ENCODE assay signal across 26 mouse cellular contexts in the genomic region with DNA sequence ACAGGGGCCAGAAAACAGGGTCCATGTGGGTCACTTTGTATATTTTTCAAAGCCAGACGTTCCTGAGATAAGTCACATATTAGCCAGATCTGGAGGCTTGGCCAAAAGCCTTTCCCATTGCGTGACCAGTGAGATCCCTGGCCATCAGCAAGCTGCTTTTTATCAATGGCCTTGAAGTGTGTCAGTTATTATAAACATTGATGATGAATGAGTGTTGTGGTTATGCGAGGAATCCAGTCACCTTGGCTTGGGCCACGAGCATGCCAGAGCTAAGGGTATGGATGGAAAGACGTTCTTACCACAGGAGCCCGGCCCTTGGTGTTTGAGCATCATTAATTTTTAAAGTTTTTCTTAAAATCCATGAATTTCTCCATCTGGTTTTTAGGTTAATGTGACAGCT.
DNase-seq lines count a peak whose midpoint lies in the region; ATAC-seq and TF ChIP-seq lines count a peak whose summit lies in the region.
"Had no signal": no experiment of that assay in that cellular context is flagged by ENCODE, and none has a peak within 500 bp of the region (broad histone marks: within the 10 kb centered on the region; RNA-seq: fewer than 3 reads in every experiment).

No protein-coding gene starts in this region.

- no peak for TF ChIP-seq POLR2A in embryonic fibroblast, embryonic 13.5 days (IDR thresholded peaks at IDR 0.05; ENCODE audit: low read depth, low read length)

- 16% methylated on average over 6 of the region's 6 CpGs for WGBS in intestine, embryonic 14.5 days
- WGBS in intestine, postnatal 0 days: 43% methylated on average over 6 of the region's 6 CpGs
- 76% methylated on average over 6 of the region's 6 CpGs for WGBS in neural tube, embryonic 15.5 days
- WGBS in midbrain, embryonic 15.5 days: 91% methylated on average over 6 of the region's 6 CpGs

- H3K4me3 ChIP-seq in intestine, embryonic 14.5 days (ENCODE audit: low read depth, low read length): no peak overlapping the region
- no peak overlapping the region for H3K4me3 ChIP-seq in intestine, postnatal 0 days (ENCODE audit: low read depth, low read length)
- H3K4me3 ChIP-seq in neural tube, embryonic 15.5 days (replicated peaks): no peak overlapping the region
- no peak overlapping the region for H3K4me3 ChIP-seq in embryonic fibroblast, embryonic 13.5 days (ENCODE audit: insufficient read depth, low read length)
- no peak overlapping the region for H3K4me3 ChIP-seq in midbrain, embryonic 15.5 days
- H3K4me3 ChIP-seq: heart, adult 2 months; hindbrain, embryonic 12.5 days; limb, embryonic 10.5 days had no signal

- no peak overlapping the region for H3K4me2 ChIP-seq in intestine, embryonic 14.5 days (ENCODE audit: low read length)
- H3K4me2 ChIP-seq in intestine, postnatal 0 days (replicated peaks; ENCODE audit: low read depth): no peak overlapping the region
- H3K4me2 ChIP-seq in neural tube, embryonic 15.5 days: no peak overlapping the region
- H3K4me2 ChIP-seq in midbrain, embryonic 15.5 days: no peak overlapping the region
- H3K4me2 ChIP-seq: hindbrain, embryonic 12.5 days; midbrain, embryonic 11.5 days had no signal

- no peak for ATAC-seq in intestine, embryonic 14.5 days (replicated peaks; ENCODE audit: low FRiP score, low TSS enrichment, low read depth)
- no peak for ATAC-seq in intestine, postnatal 0 days
- no peak for ATAC-seq in neural tube, embryonic 15.5 days (ENCODE audit: low FRiP score)
- no peak for ATAC-seq in midbrain, embryonic 15.5 days (replicated peaks)
- ATAC-seq: CD4-positive, CD25-positive, alpha-beta regulatory T cell, adult 4 months; forebrain, postnatal 0 days; liver, postnatal 0 days; lung, postnatal 0 days; Patski had no signal

- no peaks in the 10 kb centered on the region for H3K9me3 ChIP-seq in intestine, embryonic 14.5 days (ENCODE audit: control insufficient read depth, low read length)
- no peaks in the 10 kb centered on the region for H3K9me3 ChIP-seq in intestine, postnatal 0 days (ENCODE audit: control insufficient read depth)
- no peaks in the 10 kb centered on the region for H3K9me3 ChIP-seq in neural tube, embryonic 15.5 days (replicated peaks)
- no peaks in the 10 kb centered on the region for H3K9me3 ChIP-seq in midbrain, embryonic 15.5 days
- H3K9me3 ChIP-seq: hindbrain, embryonic 12.5 days; limb, embryonic 10.5 days had no signal

- no peaks in the 10 kb centered on the region for H3K27me3 ChIP-seq in intestine, embryonic 14.5 days (replicated peaks; ENCODE audit: control insufficient read depth, insufficient read depth, low read length)
- no peaks in the 10 kb centered on the region for H3K27me3 ChIP-seq in intestine, postnatal 0 days (replicated peaks; ENCODE audit: control insufficient read depth, insufficient read depth, low read length)
- H3K27me3 ChIP-seq in neural tube, embryonic 15.5 days (replicated peaks): no peaks in the 10 kb centered on the region
- H3K27me3 ChIP-seq in midbrain, embryonic 15.5 days (replicated peaks): no peaks in the 10 kb centered on the region
- H3K27me3 ChIP-seq: Patski had no signal

- H3K36me3 ChIP-seq in intestine, embryonic 14.5 days (ENCODE audit: control insufficient read depth, insufficient read depth, low read length): no peaks in the 10 kb centered on the region
- H3K36me3 ChIP-seq in intestine, postnatal 0 days (ENCODE audit: control insufficient read depth, insufficient read depth): no peaks in the 10 kb centered on the region
- no peaks in the 10 kb centered on the region for H3K36me3 ChIP-seq in neural tube, embryonic 15.5 days
- H3K36me3 ChIP-seq in midbrain, embryonic 15.5 days (replicated peaks): no peaks in the 10 kb centered on the region
- H3K36me3 ChIP-seq: hindbrain, embryonic 12.5 days; limb, embryonic 10.5 days had no signal

- no peak overlapping the region for H3K27ac ChIP-seq in intestine, embryonic 14.5 days (ENCODE audit: low read depth)
- H3K27ac ChIP-seq in intestine, postnatal 0 days (ENCODE audit: low read depth, low read length): no peak overlapping the region
- no peak overlapping the region for H3K27ac ChIP-seq in neural tube, embryonic 15.5 days (replicated peaks)
- 0 out of 2 replicates have a peak overlapping the region, but pooled peaks have one; percentile 46 for H3K27ac ChIP-seq in embryonic fibroblast, embryonic 13.5 days (ENCODE audit: insufficient read depth, low read length)
- H3K27ac ChIP-seq in midbrain, embryonic 15.5 days: no peak overlapping the region
- H3K27ac ChIP-seq: heart, adult 2 months; hindbrain, embryonic 12.5 days; limb, embryonic 10.5 days; macrophage had no signal

- DNase-seq in adrenal gland, adult (ENCODE audit: inconsistent age in 2 of 2, low spot score in 1 of 2): peak; percentile 53 to 77
- no peak for DNase-seq in adrenal gland, adult 18-20 months (ENCODE audit: low spot score in 2 of 2)
- peak; percentile 45 for DNase-seq in intestine, embryonic 14.5 days (ENCODE audit: low spot score)
- peak; percentile 25 for DNase-seq in neural tube, embryonic 10.5 days (ENCODE audit: extremely low spot score, low spot score)
- DNase-seq: cerebellum, adult 2 months; cerebellum, postnatal 36 days; forebrain, postnatal 0 days; gastrocnemius, postnatal 25 days; heart, adult 2 months; kidney, adult 2 months; liver; liver, postnatal 0 days; right cerebral cortex, adult 18-20 months; right cerebral cortex, postnatal 4 days; thymus, postnatal 14 days had no signal

- TF ChIP-seq CTCF in intestine, postnatal 0 days (IDR thresholded peaks at IDR 0.05; ENCODE audit: low read depth): no peak
- TF ChIP-seq CTCF in embryonic fibroblast, embryonic 13.5 days (IDR thresholded peaks at IDR 0.05; ENCODE audit: borderline replicate concordance, insufficient read depth, low read length): no peak

- H3K9ac ChIP-seq in intestine, embryonic 14.5 days (ENCODE audit: low read length): no peak overlapping the region
- no peak overlapping the region for H3K9ac ChIP-seq in intestine, postnatal 0 days (ENCODE audit: low read depth, low read length)
- H3K9ac ChIP-seq in neural tube, embryonic 15.5 days (replicated peaks): no peak overlapping the region
- H3K9ac ChIP-seq in midbrain, embryonic 15.5 days: no peak overlapping the region
- H3K9ac ChIP-seq: forebrain, postnatal 0 days; hindbrain, embryonic 12.5 days; liver, postnatal 0 days had no signal

- H3K4me1 ChIP-seq in intestine, embryonic 14.5 days (replicated peaks; ENCODE audit: control insufficient read depth, insufficient read depth, low read length): peaks cover 11% of the 10 kb centered on the region; the same call in 1 of the 2 replicates
- no peaks in the 10 kb centered on the region for H3K4me1 ChIP-seq in intestine, postnatal 0 days (replicated peaks; ENCODE audit: control insufficient read depth, insufficient read depth, low read length)
- H3K4me1 ChIP-seq in neural tube, embryonic 15.5 days: no peaks in the 10 kb centered on the region
- H3K4me1 ChIP-seq in embryonic fibroblast, embryonic 13.5 days (ENCODE audit: control insufficient read depth, insufficient read depth, low read length): peaks cover 22% of the 10 kb centered on the region
- H3K4me1 ChIP-seq in midbrain, embryonic 15.5 days: no peaks in the 10 kb centered on the region
- H3K4me1 ChIP-seq: hindbrain, embryonic 12.5 days had no signal

Comparison
In these comparisons a context has a peak if more than half of its experiments do, and no peak if none do; other contexts are left out.
1. DNase-seq: peak in adrenal gland, adult (2 of 2), intestine, embryonic 14.5 days (single experiment) and neural tube, embryonic 10.5 days (single experiment); none in adrenal gland, adult 18-20 months (0 of 2).